Mouse (Mus musculus) Patski (cell line): Measurements from ENCODE around the gene Cpn2. TPM values are rescaled to one million over a fixed set of nuclear protein-coding genes. Genes with fewer than 3 reads are reported as not detected.

ENCODE experiments used
- ATAC-seq: fragments of 100-300 bp; one replicate; pipeline ENCODE4 v1.8.0; 2021
- CTCF ChIA-PET: fragments of 350-600 bp; sonication (Branson Sonifier 250); formaldehyde crosslinking; loops from one replicate; lab custom pipeline; 2022; ENCODE audit warnings: inconsistent platforms; lab: Charles Lee
- POLR2A ChIA-PET: fragments of 350-600 bp; sonication (Branson Sonifier 250); formaldehyde crosslinking; loops from one replicate; lab custom pipeline; 2022; ENCODE audit warnings: antibody characterized with exemption, inconsistent platforms; lab: Charles Lee
- DNase-seq: peaks from one replicate; pipeline ENCODE4 v3.0.0-alpha.2; 2011; ENCODE audit warnings: low read depth, low spot score
- H3K27me3 ChIP-seq: fragments of 371-371 bp; one replicate; pipeline ENCODE4 v1.5.1; 2021
- CTCF ChIP-seq: fragments of 100-300 bp; IDR thresholded peaks from one replicate; pipeline ENCODE4 v1.5.1; 2021
- in situ Hi-C: fragments of 300-500 bp; cut with MboI; formaldehyde crosslinking; loops from 3 replicates; pipeline ENCODE4 v1.11.1; 2018; ENCODE audit warnings: low pct_unique_long_range_greater_than_20kb, mixed read lengths
- polyA plus RNA-seq: library from polyadenylated mRNA; unstranded; gene quantifications from one replicate; pipeline ENCODE4 v1.2.3, GENCODE M21; 2021

Gene Cpn2
- polyA plus RNA-seq, 1 experiment from 2014 or later, result not detected

- no peaks in the 10 kb centered on the region for H3K27me3 ChIP-seq
- ATAC-seq (peak; percentile 65), DNase-seq (peak; percentile 37)
- TF ChIP-seq CTCF, result no peak
- POLR2A ChIA-PET, result no interaction called here
- in situ Hi-C loops, result loop anchor here (5.0 to 25.0 kb wide), 3 partner anchors 60 to 810 kb away; partner anchors contain the start of gene Gp5
- CTCF ChIA-PET, result interaction anchor here (0.7 to 1.6 kb wide), 6 partner anchors 8 to 263 kb away, joined by 3 to 5 read pairs (median 3); no protein-coding TSS in a partner anchor
Observed at GRCm38 (mm10) chr16:30252003-30252418, 15.3 kb downstream of the Cpn2 start.

DNA sequence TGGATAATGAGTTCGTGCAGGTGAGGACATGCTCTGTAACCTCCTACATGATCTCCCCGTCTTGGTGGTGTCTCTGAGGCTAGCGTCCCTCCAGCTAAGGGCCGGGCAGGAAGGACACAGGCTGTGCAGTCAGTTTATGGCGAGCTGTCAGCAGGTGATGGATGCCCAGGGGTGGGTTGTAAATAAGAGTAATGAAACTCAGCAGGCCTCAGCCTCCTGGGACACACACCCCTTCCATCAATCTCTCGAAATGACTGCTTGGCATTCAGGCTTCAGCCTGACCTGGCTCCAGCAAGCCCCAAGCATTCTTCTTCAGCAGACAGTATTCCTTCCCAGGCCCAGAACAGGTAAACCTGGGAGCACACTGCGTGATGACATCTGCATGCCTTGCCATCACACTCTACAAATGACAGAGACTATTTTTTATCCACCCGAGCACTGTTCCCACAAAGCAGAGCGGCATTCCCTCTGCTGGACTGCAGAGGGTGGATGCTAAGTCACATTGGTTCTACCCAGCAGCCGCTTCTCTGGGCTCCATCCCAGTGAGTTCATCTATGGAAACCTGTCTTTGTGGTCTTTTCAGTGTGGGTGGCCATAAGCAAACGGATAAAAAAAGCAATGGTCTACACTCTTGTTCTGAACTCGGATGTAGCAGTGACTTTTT lies 23.1 kb downstream of the Cpn2 start:
- TF ChIP-seq CTCF, result no peak
- ATAC-seq, result no peak
- POLR2A ChIA-PET, result no interaction called here
- CTCF ChIA-PET, result no interaction called here
- no peak for DNase-seq
- in situ Hi-C loops, result no loop called here
- no peaks in the 10 kb centered on the region for H3K27me3 ChIP-seq

- ChIA-PET POLR2A (no interaction called here), CTCF (interaction anchor here (2.0 kb wide), 1 partner anchor 507 kb away, joined by 4 read pairs; no protein-coding TSS in a partner anchor)
- no peak for ATAC-seq
- H3K27me3 ChIP-seq, result no peaks in the 10 kb centered on the region
- no peak for TF ChIP-seq CTCF
- in situ Hi-C loops, result no loop called here
- DNase-seq, result no peak
Observed at GRCm38 (mm10) chr16:30241623-30242022, 25.7 kb downstream of the Cpn2 start.

- ChIA-PET CTCF (no interaction called here), POLR2A (no interaction called here)
- H3K27me3 ChIP-seq, result no peaks in the 10 kb centered on the region
- DNase-seq (no peak), ATAC-seq (no peak)
- in situ Hi-C loops, result loop anchor here (5.0 kb wide), 4 partner anchors 171 to 611 kb away; no protein-coding TSS in a partner anchor
- no peak for TF ChIP-seq CTCF
Observed at GRCm38 (mm10) chr16:30238791-30239190, 28.5 kb downstream of the Cpn2 start.

GRCm38 (mm10) chr16:30236091-30236699 lies 31.1 kb downstream of the Cpn2 start:
- ChIA-PET CTCF (interaction anchor here (0.8 to 2.7 kb wide), 13 partner anchors 10 to 607 kb away, joined by 3 to 13 read pairs (median 4); no protein-coding TSS in a partner anchor), POLR2A (interaction anchor here (0.7 kb wide), 1 partner anchor 46 kb away, joined by 3 read pairs; no protein-coding TSS in a partner anchor)
- no peaks in the 10 kb centered on the region for H3K27me3 ChIP-seq
- peak; percentile 88 for ATAC-seq
- peak; percentile 100 for TF ChIP-seq CTCF
- DNase-seq, result peak; percentile 50
- in situ Hi-C loops, result loop anchor here (5.0 kb wide), 4 partner anchors 169 to 609 kb away; no protein-coding TSS in a partner anchor

DNA sequence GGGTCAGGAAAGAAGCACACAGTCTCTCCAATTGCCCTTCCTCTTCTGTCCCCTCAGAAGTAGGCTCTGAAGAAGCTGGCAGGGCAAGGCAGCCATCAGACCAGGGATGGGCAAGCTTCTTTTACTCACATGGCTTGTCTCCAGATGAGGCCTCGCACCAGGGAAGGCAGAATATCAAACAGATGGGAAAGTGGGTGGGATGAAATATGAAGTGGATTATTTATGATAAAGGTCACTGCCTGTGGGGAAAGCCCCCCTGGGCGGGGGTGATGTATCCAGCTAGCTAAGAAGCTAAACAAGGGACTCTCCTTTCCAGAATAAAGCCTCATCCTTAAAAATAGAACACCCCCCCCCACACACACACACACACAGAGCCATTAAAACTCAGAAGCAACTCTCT lies 31.7 kb downstream of the Cpn2 start:
- H3K27me3 ChIP-seq, result no peaks in the 10 kb centered on the region
- no peak for TF ChIP-seq CTCF
- ChIA-PET CTCF (interaction anchor here (1.0 to 2.7 kb wide), 9 partner anchors 11 to 606 kb away, joined by 3 to 13 read pairs (median 4); no protein-coding TSS in a partner anchor), POLR2A (interaction anchor here (0.6 kb wide), 1 partner anchor 478 kb away, joined by 3 read pairs; no protein-coding TSS in a partner anchor)
- in situ Hi-C loops, result loop anchor here (5.0 kb wide), 4 partner anchors 168 to 608 kb away; no protein-coding TSS in a partner anchor
- DNase-seq (no peak), ATAC-seq (no peak)

DNA sequence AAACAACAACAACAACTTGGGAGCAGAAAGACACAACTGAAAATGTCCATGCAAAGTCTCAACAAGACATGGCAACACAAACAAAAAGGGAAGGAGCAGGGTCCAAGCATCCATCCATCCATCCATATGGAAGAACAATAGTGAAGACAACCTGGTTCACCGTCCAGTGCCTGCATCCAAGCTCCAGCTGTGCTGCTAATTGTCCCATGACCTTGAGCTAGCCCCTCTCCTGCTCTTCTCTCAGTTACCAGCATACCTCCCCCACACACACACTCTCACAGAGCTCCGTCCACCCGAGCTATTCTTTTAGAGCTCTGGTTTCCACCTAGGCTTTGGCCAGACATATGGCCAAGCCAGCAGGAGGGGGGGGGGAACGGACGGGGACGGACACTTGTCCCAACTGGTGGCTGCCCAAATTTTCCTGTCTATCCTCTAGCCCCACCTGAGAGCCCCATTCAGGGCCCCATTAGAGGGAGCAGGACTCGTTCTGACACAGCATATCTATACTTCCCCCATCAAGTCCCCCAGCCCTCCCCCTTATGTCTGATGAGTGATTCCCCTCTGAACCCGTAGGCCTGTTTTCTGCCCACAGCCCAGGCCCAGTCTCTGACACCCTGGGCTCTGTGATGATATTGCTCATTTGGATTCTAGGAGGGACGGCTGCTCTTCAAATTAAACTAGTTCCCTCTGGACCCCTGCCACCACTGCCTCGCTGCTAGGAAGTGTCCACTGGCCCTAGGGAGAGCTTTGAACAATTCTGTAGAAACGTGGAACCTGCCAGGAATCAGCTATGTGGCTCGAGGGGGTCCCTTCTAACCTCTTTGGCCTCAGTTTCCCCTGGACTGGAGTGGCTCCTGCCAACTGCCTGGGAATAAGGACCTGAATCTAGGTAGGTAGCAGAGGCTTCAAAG lies 32.4 kb downstream of the Cpn2 start:
- ChIA-PET POLR2A (interaction anchor here (0.6 kb wide), 1 partner anchor 478 kb away, joined by 3 read pairs; no protein-coding TSS in a partner anchor), CTCF (interaction anchor here (1.0 to 2.7 kb wide), 7 partner anchors 11 to 605 kb away, joined by 3 to 13 read pairs (median 5); no protein-coding TSS in a partner anchor)
- no peak for ATAC-seq
- in situ Hi-C loops, result loop anchor here (5.0 kb wide), 5 partner anchors 48 to 608 kb away; no protein-coding TSS in a partner anchor
- TF ChIP-seq CTCF, result no peak
- DNase-seq, result no peak
- no peaks in the 10 kb centered on the region for H3K27me3 ChIP-seq

DNA sequence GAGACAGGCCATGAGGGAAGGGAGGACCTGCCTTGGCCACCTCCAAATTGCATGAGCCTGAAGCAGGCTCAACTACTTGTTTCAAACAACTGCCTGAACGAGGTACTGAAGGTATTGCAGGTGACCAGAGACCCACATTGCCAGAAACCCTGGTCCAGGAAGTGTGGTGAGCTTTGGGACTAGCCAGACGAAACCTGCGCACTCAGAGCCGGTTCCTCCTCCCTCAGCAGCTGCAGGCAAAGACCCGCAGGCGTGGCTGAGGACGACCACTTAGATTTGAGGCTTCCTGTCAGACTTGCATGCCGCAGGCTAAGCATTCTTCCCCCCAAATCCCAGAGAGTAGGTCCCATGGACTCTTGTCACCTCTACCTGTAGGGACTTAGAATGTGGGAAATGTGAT lies 33.2 kb downstream of the Cpn2 start:
- ATAC-seq (no peak), DNase-seq (no peak)
- no peak for TF ChIP-seq CTCF
- CTCF ChIA-PET, result no interaction called here
- no peaks in the 10 kb centered on the region for H3K27me3 ChIP-seq
- POLR2A ChIA-PET, result no interaction called here
- in situ Hi-C loops, result loop anchor here (5.0 kb wide), 1 partner anchor 47 kb away; no protein-coding TSS in a partner anchor

- H3K27me3 ChIP-seq, result no peaks in the 10 kb centered on the region
- POLR2A ChIA-PET, result no interaction called here
- DNase-seq (no peak), ATAC-seq (no peak)
- TF ChIP-seq CTCF, result no peak
- CTCF ChIA-PET, result no interaction called here
- in situ Hi-C loops, result loop anchor here (5.0 kb wide), 1 partner anchor 45 kb away; no protein-coding TSS in a partner anchor
Observed at GRCm38 (mm10) chr16:30231882-30232604, 35.3 kb downstream of the Cpn2 start.
